Mouse (Mus musculus) kidney, postnatal 0 days (tissue): ENCODE measurements around the gene Pigq. TPM values are rescaled to one million over a fixed set of nuclear protein-coding genes. Genes with fewer than 3 reads are reported as not detected.

Experiments used
- ATAC-seq: fragments of 200-750 bp; cut with Nextera tagmentation; replicated peaks from 2 replicates; pipeline ENCODE4 v1.8.0; 2017; ENCODE audit warnings: low read depth, moderate number of reproducible peaks, moderate TSS enrichment, moderate library complexity; ENCODE audit not compliant: low FRiP score
- DNase-seq: peaks from one replicate; pipeline ENCODE4 v3.0.0-alpha.2; 2016; ENCODE audit warnings: low spot score
- H3K27ac ChIP-seq: fragments of 300-500 bp; sonication (generic); 2 replicates; pipeline ENCODE4 v1.5.1; 2014; ENCODE audit warnings: mild to moderate bottlenecking
- H3K27me3 ChIP-seq: fragments of 300-500 bp; sonication (generic); 2 replicates; pipeline ENCODE4 v1.6.1; 2014; ENCODE audit warnings: low read length, mixed read lengths; ENCODE audit not compliant: insufficient read depth
- H3K36me3 ChIP-seq: fragments of 300-500 bp; sonication (generic); 2 replicates; pipeline ENCODE4 v1.6.1; 2014; ENCODE audit warnings: low read length, mixed read lengths; ENCODE audit not compliant: insufficient read depth
- H3K4me1 ChIP-seq: fragments of 300-500 bp; sonication (generic); replicated peaks from 2 replicates; pipeline ENCODE4 v1.6.1; 2014; ENCODE audit warnings: antibody characterized with exemption, low read length, mixed read lengths; ENCODE audit not compliant: insufficient read depth
- H3K4me2 ChIP-seq: fragments of 300-500 bp; sonication (generic); 2 replicates; pipeline ENCODE4 v1.6.1; 2014; ENCODE audit warnings: mild to moderate bottlenecking, low read length, moderate library complexity, mixed read lengths
- H3K4me3 ChIP-seq: fragments of 300-500 bp; sonication (generic); replicated peaks from 2 replicates; pipeline ENCODE4 v1.5.1; 2014; ENCODE audit warnings: low read depth, low read length
- H3K9ac ChIP-seq: fragments of 300-500 bp; sonication (generic); 2 replicates; pipeline ENCODE4 v1.6.1; 2014; ENCODE audit warnings: low read depth, low read length
- H3K9me3 ChIP-seq: fragments of 300-500 bp; sonication (generic); replicated peaks from 2 replicates; pipeline ENCODE4 v1.6.1; 2016; ENCODE audit warnings: low read length, inconsistent platforms, mixed read lengths
- CTCF ChIP-seq: IDR thresholded peaks from 2 replicates; pipeline ENCODE4 v1.5.1; 2016; ENCODE audit warnings: antibody characterized with exemption, low read depth, mild to moderate bottlenecking, moderate library complexity
- WGBS: fragments of 180-500 bp; shearing (Covaris S2); extraction: QIAGEN DNeasy Blood & Tissue Kit; methylation state at CpG from one replicate; pipeline ENCODE4 v1.1.7; 2014; 5-methylcytosine and 5-hydroxymethylcytosine counted together
- polyA plus RNA-seq: library from polyadenylated mRNA; unstranded; fragments of >200 nt; fragmentation: Nextera tagmentation; extraction: Ambion mirVana; gene quantifications from 2 replicates; pipeline ENCODE4 v1.2.1, GENCODE M21; 2015

Pigq gene
- polyA plus RNA-seq, 1 experiment from 2014 or later = 70.2 TPM

DNA sequence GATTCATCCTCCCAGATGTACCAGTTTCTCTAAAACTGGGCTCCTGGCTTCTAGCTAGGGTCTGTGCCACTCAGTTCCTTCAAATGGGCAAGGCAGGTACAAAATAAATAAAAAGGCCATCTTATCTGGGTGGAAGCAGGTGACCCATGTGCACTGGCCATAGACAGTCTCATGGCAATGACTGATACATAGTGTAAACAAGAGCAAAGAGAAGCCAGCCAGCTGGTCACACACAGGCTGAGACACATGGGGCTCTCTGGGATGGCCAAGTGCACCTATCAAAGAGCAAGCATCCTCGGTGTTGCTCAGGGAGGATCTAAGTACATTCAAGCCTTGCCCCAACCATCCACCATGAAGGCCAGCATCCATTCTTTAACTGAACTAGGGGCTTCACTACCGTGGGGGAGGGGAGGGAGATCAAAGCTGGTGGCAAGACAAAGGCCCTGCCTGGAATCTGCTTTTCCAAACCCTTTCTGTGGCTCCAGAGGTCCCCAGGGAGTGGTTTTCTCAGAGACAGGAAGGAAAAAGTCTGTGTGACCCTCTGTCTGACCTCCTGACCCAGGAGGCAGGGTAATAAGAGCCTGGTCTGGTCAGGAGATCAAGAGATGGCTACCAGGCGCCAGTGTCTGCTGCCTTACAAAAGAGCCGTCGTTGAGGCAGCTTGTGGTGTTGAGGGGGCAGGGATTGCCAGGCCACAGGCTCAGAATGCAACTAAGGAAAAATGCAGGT lies 63.7 kb downstream of the Pigq start:
- DNase-seq = no peak

DNA sequence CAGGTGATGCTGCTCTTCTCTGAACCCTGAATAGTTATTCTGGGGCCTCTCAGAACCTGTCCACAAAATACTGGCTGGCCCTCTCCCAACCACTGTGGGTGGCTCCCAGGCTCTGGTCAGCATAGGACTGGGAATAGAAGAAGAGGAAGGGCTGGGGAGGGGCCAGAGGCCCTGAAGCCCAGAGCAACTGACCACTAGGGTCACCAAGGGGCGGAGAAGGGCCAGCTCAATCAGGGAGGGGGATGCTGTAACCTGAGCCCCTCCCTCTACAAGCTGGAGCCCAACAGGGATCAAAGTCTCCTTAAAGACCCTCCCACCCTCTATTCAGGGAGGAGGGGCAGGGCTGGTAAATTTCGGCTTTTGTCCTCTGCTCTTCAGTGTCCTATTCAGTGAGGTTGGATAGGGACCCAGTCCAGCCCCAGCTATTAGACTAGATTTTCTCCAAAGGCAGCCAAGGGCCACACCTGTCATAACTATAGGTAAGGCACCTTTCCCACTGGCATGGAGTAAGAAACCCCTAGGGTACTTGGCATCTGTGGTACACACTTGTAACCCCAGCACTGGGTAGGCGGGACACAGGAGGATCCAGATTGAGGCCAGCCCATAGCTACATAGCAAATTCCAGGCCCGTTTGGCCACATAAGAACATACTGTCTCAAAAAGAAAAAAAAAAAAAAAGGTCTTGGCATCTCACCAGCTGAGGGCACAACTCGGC lies 64.4 kb downstream of the Pigq start, which contains the start of gene Wfikkn1:
Gene Wfikkn1, minus strand, starts transcription at position 663 of the 715 bp plus-strand sequence.
- 0 out of 2 replicates have a peak, but pooled peaks cover 26% of the 10 kb centered on the region for H3K36me3 ChIP-seq
- H3K4me3 ChIP-seq = no peak within 1 kb of the TSS
- H3K4me2 ChIP-seq = no peak within 1 kb of the TSS
- no peak within 1 kb of the TSS for H3K9ac ChIP-seq
- peaks cover 17% of the 10 kb centered on the region for H3K4me1 ChIP-seq
- no peaks in the 10 kb centered on the region for H3K27me3 ChIP-seq
- no peak within 1 kb of the TSS for H3K27ac ChIP-seq
- ATAC-seq = no peak
- peak; percentile 22 for DNase-seq
- 29% methylated on average over 5 of the region's 5 CpGs for WGBS
- no peaks in the 10 kb centered on the region for H3K9me3 ChIP-seq
- TF ChIP-seq CTCF = no peak

More for the DNA sequence above, 63.7 kb downstream of the Pigq start:
- no peaks in the 10 kb centered on the region for H3K27me3 ChIP-seq
- 0 out of 2 replicates have a peak, but pooled peaks cover 26% of the 10 kb centered on the region for H3K36me3 ChIP-seq
- H3K4me3 ChIP-seq = no peak overlapping the region
- H3K9ac ChIP-seq = no peak overlapping the region
- 19% methylated on average over 5 of the region's 5 CpGs for WGBS
- ATAC-seq = no peak
- TF ChIP-seq CTCF = no peak
- peaks cover 14% of the 10 kb centered on the region for H3K4me1 ChIP-seq
- H3K9me3 ChIP-seq = no peaks in the 10 kb centered on the region
- no peak overlapping the region for H3K27ac ChIP-seq
- H3K4me2 ChIP-seq = no peak overlapping the region

DNA sequence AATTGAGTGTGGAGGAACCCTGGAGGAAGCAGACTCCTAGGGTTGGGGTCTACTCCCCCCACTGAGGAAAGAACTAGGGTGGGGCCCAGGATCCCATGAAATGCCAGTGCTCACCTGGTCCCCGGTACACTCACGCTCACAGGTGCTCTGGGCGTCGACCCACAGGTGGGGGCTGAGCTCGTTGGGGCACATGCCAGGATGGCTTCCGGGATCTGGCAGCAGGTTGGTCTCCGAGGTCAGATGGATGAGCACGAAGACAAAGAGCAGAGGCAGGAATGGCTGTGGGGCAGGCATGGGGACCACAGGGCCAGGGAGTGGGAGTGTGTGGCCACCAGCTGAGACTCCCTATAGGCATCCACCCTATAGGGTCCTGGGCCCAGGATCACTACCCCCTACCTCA lies 65.0 kb downstream of the Pigq start:
- Histone ChIP-seq H3K9ac (no peak overlapping the region), H3K27ac (no peak overlapping the region), H3K36me3 (0 out of 2 replicates have a peak, but pooled peaks cover 26% of the 10 kb centered on the region), H3K27me3 (no peaks in the 10 kb centered on the region), H3K4me1 (peaks cover 17% of the 10 kb centered on the region), H3K9me3 (no peaks in the 10 kb centered on the region), H3K4me3 (no peak overlapping the region), H3K4me2 (no peak overlapping the region)
- ATAC-seq (no peak), DNase-seq (no peak)
- 58% methylated on average over 8 of the region's 8 CpGs for WGBS
- TF ChIP-seq CTCF = no peak

DNA sequence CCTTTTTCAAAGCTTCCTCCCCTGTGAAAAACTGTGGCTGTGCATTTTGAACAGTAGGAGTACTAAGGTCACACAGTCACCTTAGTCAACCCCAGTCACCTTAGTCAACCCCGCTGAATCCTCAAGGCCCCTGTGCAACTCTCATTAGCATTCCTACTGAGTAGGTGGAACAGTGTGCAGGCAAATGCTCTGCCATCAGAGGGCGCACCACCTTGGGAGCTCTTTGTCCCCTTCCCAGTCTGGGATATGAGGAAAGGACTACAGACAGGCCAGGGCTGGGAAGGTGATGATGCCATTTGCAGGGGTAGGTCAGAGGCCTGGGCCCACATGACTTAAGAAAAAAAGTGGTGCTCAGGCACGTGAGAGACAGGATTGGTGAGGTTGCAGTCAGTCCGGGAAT lies 65.5 kb downstream of the Pigq start:
- 56% methylated on average over 4 of the region's 4 CpGs for WGBS
- peak; percentile 31 for DNase-seq
- Histone ChIP-seq H3K4me1 (peaks cover 17% of the 10 kb centered on the region), H3K36me3 (0 out of 2 replicates have a peak, but pooled peaks cover 21% of the 10 kb centered on the region), H3K4me2 (no peak overlapping the region), H3K9me3 (no peaks in the 10 kb centered on the region), H3K4me3 (no peak overlapping the region), H3K27ac (no peak overlapping the region), H3K9ac (no peak overlapping the region), H3K27me3 (no peaks in the 10 kb centered on the region)
- TF ChIP-seq CTCF = peak; percentile 62
- ATAC-seq = no peak

DNA sequence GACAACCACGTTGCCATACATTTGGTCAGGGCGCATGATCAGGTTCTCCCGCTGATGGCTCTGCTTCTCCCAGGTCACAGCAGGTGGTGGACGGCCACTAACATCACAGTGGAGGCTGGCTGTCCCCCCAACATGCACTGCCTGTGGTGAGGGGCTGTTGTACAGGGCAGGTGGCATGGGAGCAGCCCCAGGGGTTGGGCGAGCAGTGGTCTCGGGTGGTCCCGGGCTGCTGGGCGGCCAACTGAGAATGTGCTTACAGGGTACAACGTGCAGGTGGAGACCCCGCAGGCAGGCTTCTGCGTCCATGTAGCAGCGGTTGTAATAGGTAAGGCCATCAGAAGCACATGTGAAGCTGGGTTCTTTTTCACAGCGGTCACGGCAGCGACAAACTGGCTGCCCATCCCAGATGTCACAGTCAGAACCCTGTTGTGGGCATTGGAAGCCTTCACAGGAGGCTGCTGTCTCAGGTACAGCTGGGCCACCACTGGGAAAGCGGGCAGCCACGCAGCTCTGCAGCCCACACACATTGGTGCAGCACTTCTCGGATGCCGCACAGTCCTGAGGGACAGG lies 66.0 kb downstream of the Pigq start:
- no peak overlapping the region for H3K4me3 ChIP-seq
- H3K4me1 ChIP-seq = peaks cover 17% of the 10 kb centered on the region
- TF ChIP-seq CTCF = no peak
- 0 out of 2 replicates have a peak, but pooled peaks cover 18% of the 10 kb centered on the region for H3K36me3 ChIP-seq
- no peak overlapping the region for H3K9ac ChIP-seq
- ATAC-seq = no peak
- H3K27ac ChIP-seq = no peak overlapping the region
- 91% methylated on average over 19 of the region's 19 CpGs for WGBS
- H3K9me3 ChIP-seq = no peaks in the 10 kb centered on the region
- no peaks in the 10 kb centered on the region for H3K27me3 ChIP-seq
- no peak overlapping the region for H3K4me2 ChIP-seq
- no peak for DNase-seq

DNA sequence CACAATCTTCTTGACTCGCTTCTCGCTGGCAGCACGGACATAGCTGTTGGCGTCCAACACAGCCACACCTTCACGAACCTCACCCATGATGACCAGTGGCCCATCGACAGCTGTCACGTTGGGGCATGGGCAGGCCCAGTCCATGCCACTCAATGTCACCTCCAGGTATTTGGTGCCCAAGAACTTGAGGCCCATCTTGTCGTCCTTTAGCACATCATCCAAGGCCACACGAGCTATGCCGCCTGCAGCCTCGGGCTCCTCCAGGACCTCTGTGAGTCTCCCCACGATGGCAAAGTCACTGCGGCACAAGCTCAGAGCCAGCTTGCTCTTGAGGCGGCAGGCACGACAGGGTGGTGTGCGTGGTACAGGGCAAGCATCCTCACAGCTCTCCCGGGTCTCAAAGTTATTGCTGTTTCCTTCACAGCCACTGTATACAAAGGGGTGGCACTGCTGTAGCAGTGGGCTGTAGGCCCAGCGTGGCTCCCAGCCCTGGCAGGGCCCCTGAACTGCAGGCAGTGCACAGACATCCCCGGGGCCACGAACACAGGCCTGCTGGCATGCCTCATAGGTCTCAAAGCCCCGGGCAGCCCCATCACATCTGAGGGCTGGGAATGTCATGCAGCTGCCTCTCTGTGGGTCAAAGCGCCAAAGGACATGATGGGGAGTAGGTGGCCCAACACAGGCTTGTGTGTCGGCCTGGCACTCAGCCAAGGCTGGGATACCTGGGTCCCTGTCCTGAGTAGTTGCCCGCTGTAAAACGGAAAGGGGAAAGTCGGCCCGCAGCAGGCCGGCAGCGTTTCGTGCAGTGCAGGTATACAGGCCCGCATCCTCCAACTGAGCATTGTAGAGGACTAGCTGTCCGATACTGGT lies 66.8 kb downstream of the Pigq start:
- Histone ChIP-seq H3K9ac (no peak overlapping the region), H3K27me3 (no peaks in the 10 kb centered on the region), H3K9me3 (no peaks in the 10 kb centered on the region), H3K4me2 (no peak overlapping the region), H3K4me3 (no peak overlapping the region), H3K36me3 (0 out of 2 replicates have a peak, but pooled peaks cover 11% of the 10 kb centered on the region), H3K27ac (no peak overlapping the region), H3K4me1 (peaks cover 17% of the 10 kb centered on the region)
- ATAC-seq (no peak), DNase-seq (no peak)
- TF ChIP-seq CTCF = no peak
- 93% methylated on average over 32 of the region's 32 CpGs for WGBS
